Mouse (Mus musculus): Measurements from ENCODE around the gene Pde8a. TPM values are rescaled to one million over a fixed set of nuclear protein-coding genes. Genes with fewer than 3 reads are reported as not detected.

The Pde8a gene
- polyA plus RNA-seq, 1 experiment: 3.5 TPM

DNA sequence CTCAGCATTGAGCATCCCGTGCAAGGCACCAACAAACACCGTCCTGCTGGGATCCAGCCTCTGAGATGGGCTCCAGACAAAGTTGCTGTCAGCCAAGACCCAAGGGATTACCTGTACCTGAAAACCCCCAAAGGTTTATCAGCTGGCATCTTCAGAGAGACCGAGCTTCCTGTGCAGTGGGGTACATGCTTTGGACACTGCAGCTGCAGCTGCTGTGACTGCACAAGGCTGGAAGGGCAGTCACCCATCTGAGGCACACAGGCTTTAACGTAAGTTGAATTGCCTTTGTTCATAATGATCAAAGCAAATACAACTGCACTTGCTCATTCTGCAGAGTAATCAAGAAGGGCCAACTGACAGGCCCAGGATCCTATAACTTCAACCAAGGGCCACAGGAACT lies 138.4 kb downstream of the Pde8a start:
- H3K27ac ChIP-seq (ENCODE audit: insufficient read depth, low read depth, low read length): no peak overlapping the region
- H3K36me3 ChIP-seq (ENCODE audit: control insufficient read depth, insufficient read depth, low read length): no peaks in the 10 kb centered on the region
- WGBS: 78% methylated on average over 4 of the region's 4 CpGs
- H3K27me3 ChIP-seq (ENCODE audit: control insufficient read depth, insufficient read depth, low read length): no peaks in the 10 kb centered on the region
- no peak overlapping the region for H3K4me3 ChIP-seq (ENCODE audit: low read depth, low read length)
- H3K4me1 ChIP-seq (ENCODE audit: control insufficient read depth, insufficient read depth, insufficient read length, low read length): no peaks in the 10 kb centered on the region
- TF ChIP-seq POLR2A (IDR thresholded peaks at IDR 0.05; ENCODE audit: low read depth, low read length) (no peak), CTCF (IDR thresholded peaks at IDR 0.05; ENCODE audit: extremely low read depth, insufficient read length, insufficient replicate concordance, low read depth, low read length) (no peak)

- TF ChIP-seq CTCF (IDR thresholded peaks at IDR 0.05; ENCODE audit: extremely low read depth, insufficient read length, insufficient replicate concordance, low read depth, low read length): no peak
- no peak for TF ChIP-seq POLR2A (IDR thresholded peaks at IDR 0.05; ENCODE audit: low read depth, low read length)
- 81% methylated on average over 7 of the region's 7 CpGs for WGBS
- no peak overlapping the region for H3K27ac ChIP-seq (ENCODE audit: insufficient read depth, low read depth, low read length)
- H3K36me3 ChIP-seq (ENCODE audit: control insufficient read depth, insufficient read depth, low read length): no peaks in the 10 kb centered on the region
- no peaks in the 10 kb centered on the region for H3K27me3 ChIP-seq (ENCODE audit: control insufficient read depth, insufficient read depth, low read length)
- H3K4me3 ChIP-seq (ENCODE audit: low read depth, low read length): no peak overlapping the region
- no peaks in the 10 kb centered on the region for H3K4me1 ChIP-seq (ENCODE audit: control insufficient read depth, insufficient read depth, insufficient read length, low read length)
These were observed 142.3 kb downstream of the Pde8a start for GRCm38 (mm10) chr7:81355746-81356145.

GRCm38 (mm10) chr7:81356360-81356759 lies 143.0 kb downstream of the Pde8a start:
- no peak for TF ChIP-seq CTCF (IDR thresholded peaks at IDR 0.05; ENCODE audit: extremely low read depth, insufficient read length, insufficient replicate concordance, low read depth, low read length)
- H3K4me3 ChIP-seq (ENCODE audit: low read depth, low read length): no peak overlapping the region
- WGBS: 74% methylated on average over 1 of the region's 1 CpGs
- no peak overlapping the region for H3K27ac ChIP-seq (ENCODE audit: insufficient read depth, low read depth, low read length)
- H3K27me3 ChIP-seq (ENCODE audit: control insufficient read depth, insufficient read depth, low read length): no peaks in the 10 kb centered on the region
- H3K36me3 ChIP-seq (ENCODE audit: control insufficient read depth, insufficient read depth, low read length): no peaks in the 10 kb centered on the region
- no peaks in the 10 kb centered on the region for H3K4me1 ChIP-seq (ENCODE audit: control insufficient read depth, insufficient read depth, insufficient read length, low read length)

- H3K4me1 ChIP-seq (ENCODE audit: control insufficient read depth, insufficient read depth, insufficient read length, low read length): no peaks in the 10 kb centered on the region
- H3K27me3 ChIP-seq (ENCODE audit: control insufficient read depth, insufficient read depth, low read length): no peaks in the 10 kb centered on the region
- no peaks in the 10 kb centered on the region for H3K36me3 ChIP-seq (ENCODE audit: control insufficient read depth, insufficient read depth, low read length)
- WGBS: 77% methylated on average over 7 of the region's 7 CpGs
- TF ChIP-seq POLR2A (IDR thresholded peaks at IDR 0.05; ENCODE audit: low read depth, low read length) (no peak), CTCF (IDR thresholded peaks at IDR 0.05; ENCODE audit: extremely low read depth, insufficient read length, insufficient replicate concordance, low read depth, low read length) (no peak)
- no peak overlapping the region for H3K4me3 ChIP-seq (ENCODE audit: low read depth, low read length)
- no peak overlapping the region for H3K27ac ChIP-seq (ENCODE audit: insufficient read depth, low read depth, low read length)
These were observed 143.6 kb downstream of the Pde8a start for GRCm38 (mm10) chr7:81356975-81357374.

GRCm38 (mm10) chr7:81367946-81368345 lies 154.6 kb downstream of the Pde8a start:
- H3K36me3 ChIP-seq (ENCODE audit: control insufficient read depth, insufficient read depth, low read length): no peaks in the 10 kb centered on the region
- no peaks in the 10 kb centered on the region for H3K4me1 ChIP-seq (ENCODE audit: control insufficient read depth, insufficient read depth, insufficient read length, low read length)
- peaks cover 2% of the 10 kb centered on the region for H3K27me3 ChIP-seq (ENCODE audit: control insufficient read depth, insufficient read depth, low read length)
- no peak for TF ChIP-seq CTCF (IDR thresholded peaks at IDR 0.05; ENCODE audit: extremely low read depth, insufficient read length, insufficient replicate concordance, low read depth, low read length)
- TF ChIP-seq POLR2A (IDR thresholded peaks at IDR 0.05; ENCODE audit: low read depth, low read length): no peak
- no peak overlapping the region for H3K27ac ChIP-seq (ENCODE audit: insufficient read depth, low read depth, low read length)
- H3K4me3 ChIP-seq (ENCODE audit: low read depth, low read length): no peak overlapping the region
- WGBS: 55% methylated on average over 3 of the region's 3 CpGs

DNA sequence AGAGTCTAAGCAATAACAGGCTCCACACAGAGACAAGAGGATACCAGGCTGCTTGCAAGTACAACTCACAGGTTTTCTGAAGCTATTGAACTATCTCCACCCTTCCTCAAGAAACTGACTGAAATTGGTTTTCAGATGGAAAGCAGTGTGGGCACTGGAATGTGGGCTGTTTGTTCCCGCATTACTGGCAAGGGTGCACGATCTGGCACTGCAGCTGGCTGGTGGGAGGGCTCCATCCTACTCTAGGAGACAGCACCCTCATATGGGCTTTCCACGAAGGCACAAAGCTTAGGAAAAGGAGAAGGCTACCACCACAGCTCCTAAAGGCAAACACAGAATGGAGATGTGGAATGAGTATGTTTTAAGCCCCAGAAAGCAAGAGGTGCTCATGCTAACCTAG lies 156.3 kb downstream of the Pde8a start:
- no peak overlapping the region for H3K4me3 ChIP-seq (ENCODE audit: low read depth, low read length)
- H3K36me3 ChIP-seq (ENCODE audit: control insufficient read depth, insufficient read depth, low read length): no peaks in the 10 kb centered on the region
- no peaks in the 10 kb centered on the region for H3K4me1 ChIP-seq (ENCODE audit: control insufficient read depth, insufficient read depth, insufficient read length, low read length)
- peaks cover 2% of the 10 kb centered on the region for H3K27me3 ChIP-seq (ENCODE audit: control insufficient read depth, insufficient read depth, low read length)
- H3K27ac ChIP-seq (ENCODE audit: insufficient read depth, low read depth, low read length): no peak overlapping the region
- 58% methylated on average over 3 of the region's 3 CpGs for WGBS
- TF ChIP-seq POLR2A (IDR thresholded peaks at IDR 0.05; ENCODE audit: low read depth, low read length): no peak

GRCm38 (mm10) chr7:81371811-81372210 lies 158.4 kb downstream of the Pde8a start:
- Histone ChIP-seq H3K4me1 (ENCODE audit: control insufficient read depth, insufficient read depth, insufficient read length, low read length) (no peaks in the 10 kb centered on the region), H3K4me3 (ENCODE audit: low read depth, low read length) (no peak overlapping the region), H3K27me3 (ENCODE audit: control insufficient read depth, insufficient read depth, low read length) (peaks cover 2% of the 10 kb centered on the region; the same call in 1 of the 2 replicates), H3K36me3 (ENCODE audit: control insufficient read depth, insufficient read depth, low read length) (no peaks in the 10 kb centered on the region), H3K27ac (ENCODE audit: insufficient read depth, low read depth, low read length) (no peak overlapping the region)
- 37% methylated on average over 5 of the region's 5 CpGs for WGBS
- no peak for TF ChIP-seq CTCF (IDR thresholded peaks at IDR 0.05; ENCODE audit: extremely low read depth, insufficient read length, insufficient replicate concordance, low read depth, low read length)
- TF ChIP-seq POLR2A (IDR thresholded peaks at IDR 0.05; ENCODE audit: low read depth, low read length): no peak
